8 mouse cellular contexts compared by ENCODE assay signal in genomic region chr4:9770372-9771102, GRCm38 (mm10).
DNase-seq lines count a peak whose midpoint lies in the region; ATAC-seq and TF ChIP-seq lines count a peak whose summit lies in the region.

No protein-coding gene starts in this region.

- TF ChIP-seq EP300 in liver, embryonic 14.5 days (IDR thresholded peaks at IDR 0.05; ENCODE audit: low read depth) = no peak
- TF ChIP-seq EP300 in stomach, postnatal 0 days (optimal IDR thresholded peaks at IDR 0.05) = no peak

- peak overlapping the region; percentile 85 for H3K9ac ChIP-seq in heart, embryonic 13.5 days
- peak overlapping the region; percentile 54 for H3K9ac ChIP-seq in kidney, postnatal 0 days (ENCODE audit: low read depth, low read length)
- H3K9ac ChIP-seq in liver, embryonic 14.5 days (replicated peaks) = peak overlapping the region; percentile 53
- peak overlapping the region; percentile 39 for H3K9ac ChIP-seq in neural tube, embryonic 11.5 days (ENCODE audit: low read length)
- peak overlapping the region; percentile 52 for H3K9ac ChIP-seq in stomach, postnatal 0 days (ENCODE audit: low read length)

- H3K4me2 ChIP-seq in heart, embryonic 13.5 days = peak overlapping the region; percentile 83
- H3K4me2 ChIP-seq in kidney, postnatal 0 days (ENCODE audit: low read length) = peak overlapping the region; percentile 81
- H3K4me2 ChIP-seq in liver, embryonic 14.5 days (ENCODE audit: low read depth) = peak overlapping the region; percentile 89
- peak overlapping the region; percentile 75 for H3K4me2 ChIP-seq in neural tube, embryonic 11.5 days (ENCODE audit: low read depth)
- peak overlapping the region; percentile 63 for H3K4me2 ChIP-seq in stomach, postnatal 0 days (replicated peaks; ENCODE audit: low read depth)

- H3K4me3 ChIP-seq in E14TG2a.4 (replicated peaks; ENCODE audit: low read length) = peak overlapping the region; percentile 79
- peak overlapping the region; percentile 75 for H3K4me3 ChIP-seq in brown adipose tissue, adult 24 weeks (ENCODE audit: insufficient read depth, low read depth, low read length)
- peak overlapping the region; percentile 74 for H3K4me3 ChIP-seq in erythroblast, embryonic 14.5 days (replicated peaks)
- H3K4me3 ChIP-seq in heart, embryonic 13.5 days = peak overlapping the region; percentile 68
- H3K4me3 ChIP-seq in kidney, postnatal 0 days (replicated peaks; ENCODE audit: low read depth, low read length) = peak overlapping the region; percentile 52
- H3K4me3 ChIP-seq in liver, embryonic 14.5 days (ENCODE audit: insufficient read depth in 1 of 2, low read depth in 2 of 2, low read length in 2 of 2) = peak overlapping the region; percentile 67 to 79
- H3K4me3 ChIP-seq in neural tube, embryonic 11.5 days (ENCODE audit: low read depth, low read length) = peak overlapping the region; percentile 54
- peak overlapping the region; percentile 55 for H3K4me3 ChIP-seq in stomach, postnatal 0 days (ENCODE audit: low read depth, low read length)

- peak; percentile 76 for ATAC-seq in heart, embryonic 13.5 days (ENCODE audit: extremely low read depth, insufficient number of reproducible peaks, low FRiP score, low TSS enrichment)
- peak; percentile 91 for ATAC-seq in kidney, postnatal 0 days (replicated peaks; ENCODE audit: low FRiP score, low read depth)
- ATAC-seq in liver, embryonic 14.5 days (ENCODE audit: insufficient read depth) = peak; percentile 87
- peak; percentile 83 for ATAC-seq in neural tube, embryonic 11.5 days (ENCODE audit: insufficient read depth, low FRiP score, low TSS enrichment)
- ATAC-seq in stomach, postnatal 0 days (ENCODE audit: low FRiP score, low TSS enrichment) = peak; percentile 90

- peaks cover 8% of the 10 kb centered on the region; the same call in 1 of the 2 replicates for H3K27me3 ChIP-seq in E14TG2a.4 (ENCODE audit: insufficient read depth, low read length)
- H3K27me3 ChIP-seq in erythroblast, embryonic 14.5 days (ENCODE audit: control insufficient read depth) = no peaks in the 10 kb centered on the region
- no peaks in the 10 kb centered on the region for H3K27me3 ChIP-seq in heart, embryonic 13.5 days (replicated peaks)
- H3K27me3 ChIP-seq in kidney, postnatal 0 days (ENCODE audit: insufficient read depth, low read length) = no peaks in the 10 kb centered on the region
- H3K27me3 ChIP-seq in liver, embryonic 14.5 days (ENCODE audit: control insufficient read depth, insufficient read depth, low read length) = no peaks in the 10 kb centered on the region
- H3K27me3 ChIP-seq in neural tube, embryonic 11.5 days (ENCODE audit: control insufficient read depth, insufficient read depth, low read length) = no peaks in the 10 kb centered on the region
- H3K27me3 ChIP-seq in stomach, postnatal 0 days (ENCODE audit: control insufficient read depth, insufficient read depth, low read length) = no peaks in the 10 kb centered on the region

- no peak for TF ChIP-seq CTCF in E14TG2a.4 (conservative IDR thresholded peaks at IDR 0.05; ENCODE audit: low read length)
- TF ChIP-seq CTCF in kidney, postnatal 0 days (IDR thresholded peaks at IDR 0.05; ENCODE audit: low read depth) = peak; percentile 38; the same call in 1 of the 2 replicates
- TF ChIP-seq CTCF in liver, embryonic 14.5 days (IDR thresholded peaks at IDR 0.05; ENCODE audit: low read depth) = peak; percentile 74
- peak; percentile 64 for TF ChIP-seq CTCF in stomach, postnatal 0 days (IDR thresholded peaks at IDR 0.05; ENCODE audit: low read depth)

- H3K27ac ChIP-seq in brown adipose tissue, adult 24 weeks (replicated peaks; ENCODE audit: low read depth, low read length) = peak overlapping the region; percentile 81
- peak overlapping the region; percentile 86 for H3K27ac ChIP-seq in heart, embryonic 13.5 days (replicated peaks)
- peak overlapping the region; percentile 70 for H3K27ac ChIP-seq in kidney, postnatal 0 days
- peak overlapping the region; percentile 54 for H3K27ac ChIP-seq in liver, embryonic 14.5 days
- no peak overlapping the region for H3K27ac ChIP-seq in neural tube, embryonic 11.5 days (ENCODE audit: low read depth, low read length)
- H3K27ac ChIP-seq in stomach, postnatal 0 days (replicated peaks) = peak overlapping the region; percentile 84

- WGBS in heart, embryonic 13.5 days = 1% methylated on average over 38 of the region's 38 CpGs
- 1% methylated on average over 38 of the region's 38 CpGs for WGBS in kidney, postnatal 0 days
- 3% methylated on average over 38 of the region's 38 CpGs for WGBS in liver, embryonic 14.5 days (ENCODE audit: insufficient replicate concordance)
- 3% methylated on average over 38 of the region's 38 CpGs for WGBS in neural tube, embryonic 11.5 days
- WGBS in stomach, postnatal 0 days = 2% methylated on average over 38 of the region's 38 CpGs

- DNase-seq in kidney, postnatal 0 days (ENCODE audit: low spot score) = peak; percentile 79
- DNase-seq in liver, embryonic 14.5 days (ENCODE audit: low read depth in 3 of 3, low spot score in 3 of 3) = peak in 1 of 3 experiments; percentile 47
- peak; percentile 81 for DNase-seq in neural tube, embryonic 11.5 days (ENCODE audit: low spot score)
- DNase-seq in stomach, postnatal 0 days (ENCODE audit: low spot score) = peak; percentile 76

- H3K4me1 ChIP-seq in E14TG2a.4 (replicated peaks; ENCODE audit: low read depth, low read length) = peaks cover 4% of the 10 kb centered on the region
- no peaks in the 10 kb centered on the region for H3K4me1 ChIP-seq in brown adipose tissue, adult 24 weeks (ENCODE audit: control insufficient read depth, insufficient read depth, insufficient read length, low read length)
- peaks cover 18% of the 10 kb centered on the region for H3K4me1 ChIP-seq in erythroblast, embryonic 14.5 days (ENCODE audit: control insufficient read depth)
- no peaks in the 10 kb centered on the region for H3K4me1 ChIP-seq in heart, embryonic 13.5 days
- H3K4me1 ChIP-seq in kidney, postnatal 0 days (replicated peaks; ENCODE audit: insufficient read depth, low read length) = no peaks in the 10 kb centered on the region
- H3K4me1 ChIP-seq in liver, embryonic 14.5 days (replicated peaks; ENCODE audit: control insufficient read depth in 2 of 2, insufficient read depth in 2 of 2, low read length in 1 of 2) = peaks cover 0 to 3% of the 10 kb centered on the region in 2 experiments; a peak in 2 of 4 replicates
- no peaks in the 10 kb centered on the region for H3K4me1 ChIP-seq in neural tube, embryonic 11.5 days (ENCODE audit: control insufficient read depth, insufficient read depth, low read length)
- H3K4me1 ChIP-seq in stomach, postnatal 0 days (replicated peaks; ENCODE audit: control insufficient read depth, insufficient read depth) = no peaks in the 10 kb centered on the region

- no peaks in the 10 kb centered on the region for H3K9me3 ChIP-seq in E14TG2a.4 (ENCODE audit: low read length)
- no peaks in the 10 kb centered on the region for H3K9me3 ChIP-seq in erythroblast, embryonic 14.5 days (ENCODE audit: control insufficient read depth, low read length)
- no peaks in the 10 kb centered on the region for H3K9me3 ChIP-seq in heart, embryonic 13.5 days
- no peaks in the 10 kb centered on the region for H3K9me3 ChIP-seq in kidney, postnatal 0 days (replicated peaks; ENCODE audit: low read length)
- no peaks in the 10 kb centered on the region for H3K9me3 ChIP-seq in liver, embryonic 14.5 days (ENCODE audit: control insufficient read depth, low read length)
- no peaks in the 10 kb centered on the region for H3K9me3 ChIP-seq in neural tube, embryonic 11.5 days (ENCODE audit: control insufficient read depth, low read length)
- H3K9me3 ChIP-seq in stomach, postnatal 0 days (ENCODE audit: control insufficient read depth, low read length) = no peaks in the 10 kb centered on the region

- H3K36me3 ChIP-seq in E14TG2a.4 (ENCODE audit: insufficient read depth, low read length) = no peaks in the 10 kb centered on the region
- no peaks in the 10 kb centered on the region for H3K36me3 ChIP-seq in erythroblast, embryonic 14.5 days (ENCODE audit: control insufficient read depth)
- H3K36me3 ChIP-seq in heart, embryonic 13.5 days = no peaks in the 10 kb centered on the region
- H3K36me3 ChIP-seq in kidney, postnatal 0 days (ENCODE audit: insufficient read depth, low read length) = no peaks in the 10 kb centered on the region
- no peaks in the 10 kb centered on the region for H3K36me3 ChIP-seq in liver, embryonic 14.5 days (replicated peaks; ENCODE audit: control insufficient read depth, insufficient read depth, low read depth)
- no peaks in the 10 kb centered on the region for H3K36me3 ChIP-seq in neural tube, embryonic 11.5 days (ENCODE audit: control insufficient read depth, insufficient read depth, low read length)
- no peaks in the 10 kb centered on the region for H3K36me3 ChIP-seq in stomach, postnatal 0 days (ENCODE audit: control insufficient read depth, insufficient read depth, low read length)
